Mouse (Mus musculus) retina, postnatal 1 day (tissue): ENCODE data around the gene Tchh.

Experiments used
- DNase-seq: peaks from one replicate; pipeline ENCODE4 v3.0.0-alpha.2; 2012

Tchh gene

GRCm38 (mm10) chr3:93497131-93497530 is 55.0 kb downstream of the Tchh start:
- DNase-seq = no peak
